Mouse (Mus musculus) testis, adult 2 months (tissue): ENCODE results near the gene Slc22a16. TPM values are rescaled to one million over a fixed set of nuclear protein-coding genes. Genes with fewer than 3 reads are reported as not detected.

ENCODE experiments used
- H3K27ac ChIP-seq: fragments of 200-500 bp; 2 replicates; pipeline ENCODE4 v1.5.1; 2012; ENCODE audit warnings: low read depth, low read length; ENCODE audit not compliant: control insufficient read depth, insufficient read depth
- H3K27me3 ChIP-seq: fragments of 200-500 bp; 2 replicates; pipeline ENCODE4 v1.6.1; 2012; ENCODE audit warnings: mild to moderate bottlenecking, low read length, moderate library complexity; ENCODE audit not compliant: control insufficient read depth, insufficient read depth
- H3K36me3 ChIP-seq: fragments of 200-500 bp; 2 replicates; pipeline ENCODE4 v1.6.1; 2012; ENCODE audit warnings: mild to moderate bottlenecking, low read length; ENCODE audit not compliant: control insufficient read depth, insufficient read depth
- H3K4me1 ChIP-seq: fragments of 200-500 bp; 2 replicates; pipeline ENCODE4 v1.6.1; 2012; ENCODE audit warnings: low read length; ENCODE audit not compliant: control insufficient read depth, insufficient read depth
- H3K4me3 ChIP-seq: fragments of 200-500 bp; 2 replicates; pipeline ENCODE4 v1.5.1; 2012; ENCODE audit warnings: low read depth, mild to moderate bottlenecking, low read length, moderate library complexity, mixed read lengths; ENCODE audit not compliant: control insufficient read depth
- CTCF ChIP-seq: fragments of 200-500 bp; IDR thresholded peaks from 2 replicates; pipeline ENCODE4 v1.5.1; 2012; ENCODE audit warnings: low read depth, mild to moderate bottlenecking, inconsistent platforms, low read length, moderate library complexity; ENCODE audit not compliant: control insufficient read depth, insufficient read depth, insufficient replicate concordance
- POLR2A ChIP-seq: fragments of 200-500 bp; IDR thresholded peaks from 2 replicates; pipeline ENCODE4 v1.6.1; 2012; ENCODE audit warnings: low read depth, mild to moderate bottlenecking, inconsistent platforms, low read length, moderate library complexity; ENCODE audit not compliant: control insufficient read depth
- polyA plus RNA-seq: library from polyadenylated mRNA; depleted of rRNA; stranded (reverse); fragments of >200 nt; gene quantifications from 2 replicates; pipeline ENCODE4 v1.2.3, GENCODE M21; 2012; rRNA removed

The Slc22a16 gene
- polyA plus RNA-seq = 146 and 172 TPM in 2 replicates

DNA sequence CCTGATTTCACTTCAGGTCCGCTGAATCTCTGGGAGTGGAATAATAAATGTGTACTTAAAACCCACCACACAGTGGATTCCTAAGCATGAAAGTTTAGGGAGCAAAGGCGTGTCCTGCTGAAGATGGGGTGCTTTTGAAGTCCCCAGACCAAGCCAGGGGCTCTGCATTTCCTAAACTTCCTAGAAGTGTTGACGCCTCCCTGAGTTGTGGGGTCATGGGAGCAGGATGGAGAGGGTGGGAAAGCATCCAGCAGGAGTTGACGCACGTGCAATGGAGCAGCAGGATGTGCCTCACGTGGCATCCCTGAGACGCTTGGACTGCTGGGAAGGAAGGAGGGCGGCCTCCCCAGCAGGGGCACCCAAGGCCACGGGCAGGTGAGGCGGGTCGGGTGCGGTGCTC is at the start of gene Slc22a16:
TSS of gene Slc22a16 (plus strand) at position 301 of the 400 bp plus-strand sequence.
- Histone ChIP-seq H3K27ac (peak within 1 kb of the TSS; percentile 76), H3K4me1 (peaks cover 9% of the 10 kb centered on the region), H3K27me3 (no peaks in the 10 kb centered on the region), H3K36me3 (no peaks in the 10 kb centered on the region), H3K4me3 (peak within 1 kb of the TSS; percentile 91)
- no peak for TF ChIP-seq CTCF
- TF ChIP-seq POLR2A = peak; percentile 47; the same call in 1 of the 2 replicates

DNA sequence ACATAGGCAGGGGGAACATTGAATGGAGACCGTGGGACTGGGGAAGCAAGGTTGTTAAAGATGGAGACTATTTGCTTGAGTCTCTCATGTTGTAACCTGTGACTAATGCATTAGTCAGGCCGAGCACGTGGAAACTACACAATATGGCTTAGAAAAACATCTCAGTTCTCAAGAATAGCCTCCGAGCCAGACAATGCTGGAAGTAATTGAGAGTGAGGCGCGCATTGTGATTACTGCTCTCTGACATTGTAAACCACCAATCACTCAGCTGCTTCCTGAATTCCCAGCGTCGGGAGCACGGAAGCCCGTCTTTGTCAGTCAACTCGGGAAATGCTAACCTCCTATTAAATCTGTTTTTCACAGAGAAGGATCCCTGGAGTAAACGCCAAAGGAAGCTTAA is 48.6 kb upstream of the Slc22a16 start:
- H3K27me3 ChIP-seq = no peaks in the 10 kb centered on the region
- no peaks in the 10 kb centered on the region for H3K4me1 ChIP-seq
- H3K4me3 ChIP-seq = no peak overlapping the region
- TF ChIP-seq CTCF (no peak), POLR2A (no peak)
- no peak overlapping the region for H3K27ac ChIP-seq
- no peaks in the 10 kb centered on the region for H3K36me3 ChIP-seq

DNA sequence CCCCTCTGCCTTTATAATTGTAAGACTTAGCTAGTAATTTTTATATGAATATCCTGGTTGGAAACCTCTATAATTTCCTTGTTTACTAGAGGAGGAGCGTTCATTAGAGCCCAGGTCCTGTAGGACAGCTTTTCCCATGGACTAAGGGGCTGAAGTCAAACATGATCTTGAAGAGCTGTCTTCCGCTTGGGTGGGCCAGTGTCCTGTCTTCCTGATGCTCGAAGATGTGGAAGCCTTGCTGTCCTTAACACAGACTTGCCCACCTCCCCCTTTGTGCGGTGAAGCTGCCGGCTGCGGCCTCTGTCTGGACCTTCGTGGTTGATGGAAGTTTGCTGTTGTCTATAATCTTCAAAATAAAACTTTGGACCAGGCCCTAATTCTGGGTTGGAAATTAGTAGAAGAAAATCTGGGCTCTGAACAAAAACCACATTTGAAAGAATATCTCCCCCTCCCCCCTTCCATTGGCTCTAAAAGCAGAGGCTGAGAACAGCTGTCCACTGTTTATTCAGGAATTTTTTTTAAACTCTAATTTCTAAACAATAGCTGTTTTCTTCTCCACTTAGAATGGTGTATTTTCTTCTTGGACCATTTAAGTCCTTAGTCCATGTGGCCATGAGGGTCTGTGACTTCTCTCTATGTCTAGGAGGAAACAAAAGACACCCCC is 46.7 kb upstream of the Slc22a16 start:
- Histone ChIP-seq H3K27ac (no peak overlapping the region), H3K27me3 (no peaks in the 10 kb centered on the region), H3K36me3 (no peaks in the 10 kb centered on the region), H3K4me1 (peaks cover 3% of the 10 kb centered on the region; the same call in 1 of the 2 replicates), H3K4me3 (no peak overlapping the region)
- no peak for TF ChIP-seq POLR2A
- no peak for TF ChIP-seq CTCF

DNA sequence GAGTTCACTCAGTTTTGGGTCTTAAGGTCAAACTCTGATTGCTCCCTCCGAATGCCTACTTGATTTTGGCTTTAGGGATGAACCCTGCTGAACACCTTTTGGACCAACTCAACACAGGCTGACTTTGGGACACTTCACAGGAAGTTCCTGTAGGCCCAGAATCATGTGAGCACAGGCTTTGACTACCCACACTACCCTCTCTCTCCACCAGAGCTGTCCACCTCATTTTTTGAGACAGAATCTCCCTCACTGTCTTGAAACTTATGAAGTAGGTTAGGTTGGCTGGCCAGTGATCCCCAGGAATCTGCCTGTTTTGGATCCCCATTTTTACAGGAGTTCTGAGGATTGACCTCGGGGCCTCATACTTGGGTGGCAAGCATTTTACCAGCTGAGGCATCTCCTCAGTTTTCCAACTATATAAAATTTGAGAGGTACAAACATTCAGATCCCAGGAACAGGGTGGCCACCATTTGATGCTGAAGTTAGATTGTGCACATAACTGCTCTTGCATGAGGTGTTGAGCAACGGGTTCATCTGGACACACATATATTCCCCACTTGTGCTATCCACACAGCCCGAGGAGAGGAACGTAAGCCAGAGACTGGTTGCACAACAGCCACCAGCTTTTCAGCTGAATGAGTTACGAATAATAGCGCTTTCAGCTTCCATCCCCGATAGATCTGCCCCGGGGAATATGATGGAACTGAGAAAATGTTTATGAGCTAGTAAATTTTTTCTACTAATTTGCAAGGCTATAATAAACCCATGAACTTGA is 45.9 kb upstream of the Slc22a16 start:
- Histone ChIP-seq H3K36me3 (no peaks in the 10 kb centered on the region), H3K27me3 (no peaks in the 10 kb centered on the region), H3K4me1 (peaks cover 7% of the 10 kb centered on the region), H3K4me3 (no peak overlapping the region), H3K27ac (no peak overlapping the region)
- TF ChIP-seq CTCF = no peak
- TF ChIP-seq POLR2A = no peak

DNA sequence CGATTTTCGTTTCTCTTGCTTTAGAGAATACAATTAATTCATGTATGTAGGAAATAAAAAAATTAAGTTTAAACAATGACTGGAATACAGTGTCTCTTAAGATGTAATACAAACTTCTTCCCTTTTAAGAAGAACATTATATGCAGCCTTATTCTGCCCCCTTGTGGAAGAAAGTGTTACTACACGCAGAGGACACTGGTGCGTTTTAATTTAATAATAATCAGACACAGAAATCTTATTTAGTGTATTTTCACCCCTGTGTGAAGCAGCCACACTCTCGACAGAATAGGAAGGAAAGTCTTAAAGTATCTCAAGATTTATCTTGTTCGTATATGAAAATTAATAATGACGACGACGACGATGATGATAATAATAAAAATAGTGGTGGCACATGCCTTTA is 45.1 kb upstream of the Slc22a16 start:
- Histone ChIP-seq H3K4me3 (no peak overlapping the region), H3K4me1 (peaks cover 7% of the 10 kb centered on the region), H3K27me3 (no peaks in the 10 kb centered on the region), H3K27ac (no peak overlapping the region), H3K36me3 (no peaks in the 10 kb centered on the region)
- TF ChIP-seq POLR2A = no peak
- no peak for TF ChIP-seq CTCF

DNA sequence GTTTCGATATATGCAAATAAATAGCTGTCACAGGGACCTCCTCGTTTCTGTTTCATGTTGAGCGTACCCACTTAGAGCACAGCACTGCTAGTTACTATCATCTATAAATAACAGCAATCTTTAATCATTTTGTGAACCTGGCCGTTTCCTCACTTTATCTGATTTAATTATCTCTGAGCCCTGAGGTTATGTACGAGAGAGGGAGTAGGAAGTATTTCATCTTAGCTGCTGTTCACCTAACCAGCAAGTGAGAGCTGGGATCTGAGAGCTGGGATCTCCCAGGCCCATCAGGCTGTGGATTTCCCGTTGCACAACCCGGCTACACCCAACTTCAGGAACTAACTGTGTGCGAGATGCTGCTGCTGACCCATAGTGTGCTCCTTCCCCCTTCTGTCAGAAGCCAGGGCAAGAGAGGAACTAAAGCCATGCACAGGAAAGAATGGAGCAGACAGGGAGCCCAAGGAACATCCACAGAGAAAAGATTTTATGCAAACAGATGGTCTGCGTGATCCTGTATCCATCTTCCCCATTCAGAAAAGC is 44.5 kb upstream of the Slc22a16 start:
- no peak overlapping the region for H3K27ac ChIP-seq
- H3K27me3 ChIP-seq = no peaks in the 10 kb centered on the region
- H3K4me3 ChIP-seq = no peak overlapping the region
- TF ChIP-seq POLR2A = no peak
- TF ChIP-seq CTCF = no peak
- H3K36me3 ChIP-seq = no peaks in the 10 kb centered on the region
- H3K4me1 ChIP-seq = peaks cover 7% of the 10 kb centered on the region

DNA sequence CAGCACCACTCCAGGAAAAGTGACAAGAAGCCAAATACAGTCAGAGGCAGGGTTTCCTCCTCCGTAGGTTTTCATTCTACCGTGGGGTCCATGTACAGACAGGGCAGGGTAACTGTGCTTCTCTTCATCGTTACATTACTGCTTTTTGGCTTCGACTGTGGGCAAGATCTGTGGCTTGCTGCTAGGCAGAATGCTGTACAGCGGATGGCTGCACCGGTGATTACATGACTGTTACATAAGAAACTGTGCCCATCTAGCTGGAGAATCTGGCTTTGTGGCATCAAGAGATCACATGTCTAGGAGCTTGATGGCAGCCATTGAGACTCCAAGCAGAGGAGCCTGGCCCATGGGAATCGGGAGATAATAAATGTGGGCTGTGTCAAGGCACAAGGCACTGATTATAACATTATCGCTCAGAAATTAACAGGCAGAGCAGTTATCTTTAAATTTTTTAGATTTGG is 43.8 kb upstream of the Slc22a16 start:
- H3K27me3 ChIP-seq = no peaks in the 10 kb centered on the region
- no peak for TF ChIP-seq POLR2A
- no peak for TF ChIP-seq CTCF
- no peak overlapping the region for H3K27ac ChIP-seq
- no peak overlapping the region for H3K4me3 ChIP-seq
- no peaks in the 10 kb centered on the region for H3K36me3 ChIP-seq
- H3K4me1 ChIP-seq = peaks cover 7% of the 10 kb centered on the region
